Mouse (Mus musculus) left cerebral cortex, postnatal 36 days (tissue): Measurements from ENCODE around the gene Gm4847. TPM values are rescaled to one million over a fixed set of nuclear protein-coding genes. Genes with fewer than 3 reads are reported as not detected.

Experiments
- DNase-seq, 2 experiments: peaks; one replicate each; pipeline ENCODE4 v3.0.0; 2021 to 2022; ENCODE audit warnings: low spot score in 2 of 2, mixed read lengths in 1 of 2
- intact Hi-C: fragments of 180-260 bp; cut with DNase I; formaldehyde crosslinking; loops from one replicate; pipeline ENCODE4 v1.15.1; 2025
- microRNA-seq: library from miRNA; unstranded; fragments of <30 nt; microRNA quantifications from one replicate; pipeline ENCODE4 v1.2.0, GENCODE M21; 2022
- total RNA-seq, 2 experiments: library from RNA; stranded (reverse); gene quantifications; 2 replicates each; pipeline ENCODE4 v1.2.3; 2021

Gene Gm4847
- total RNA-seq, result under 1 TPM in 1 of 2 experiments, not detected in 1; 0.10 TPM

- DNase-seq, result no peak
- intact Hi-C loops, result no loop called here
These were observed at the start of gene Gm4847 for GRCm38 (mm10) chr1:166647593-166647992. Gm4847 (minus strand) TSS chr1:166647693.

- intact Hi-C loops, result no loop called here
These were observed 34.3 kb upstream of the Gm4847 start, which contains the start of gene Fmo9 for GRCm38 (mm10) chr1:166681745-166682144. Fmo9 (minus strand) TSS chr1:166681845.

GRCm38 (mm10) chr1:166669264-166669663, 21.8 kb upstream of the Gm4847 start:
- intact Hi-C loops, result no loop called here
- DNase-seq, result no peak

More at GRCm38 (mm10) chr1:166681745-166682144, 34.3 kb upstream of the Gm4847 start, which contains the start of gene Fmo9:
- DNase-seq, result no peak

- intact Hi-C loops, result no loop called here
- no peak for DNase-seq
These were observed 13.3 kb upstream of the Gm4847 start for GRCm38 (mm10) chr1:166660800-166661199.

Small RNAs within 50 kb of the gene (microRNA-seq; reads per million reads assigned to microRNA genes)
- not detected for gene Gm22992

Other genes with a start within 250 kb of the Gm4847 start
- gene Pogk, start 237.8 kb downstream of the Gm4847 start, total RNA-seq, result 10 to 100 TPM; 33.9 to 36.7 TPM
- not detected for gene Gm4846, start 150.1 kb downstream of the Gm4847 start, total RNA-seq
- not detected for gene Fmo9, start 34.2 kb upstream of the Gm4847 start, total RNA-seq